Mouse (Mus musculus) adrenal gland (tissue): ENCODE data around the gene 2310007B03Rik.

Source experiments
- intact Hi-C: fragments of 180-260 bp; cut with DNase I; formaldehyde crosslinking; loops from one replicate; pipeline ENCODE4 v1.15.1; 2025

2310007B03Rik gene

DNA sequence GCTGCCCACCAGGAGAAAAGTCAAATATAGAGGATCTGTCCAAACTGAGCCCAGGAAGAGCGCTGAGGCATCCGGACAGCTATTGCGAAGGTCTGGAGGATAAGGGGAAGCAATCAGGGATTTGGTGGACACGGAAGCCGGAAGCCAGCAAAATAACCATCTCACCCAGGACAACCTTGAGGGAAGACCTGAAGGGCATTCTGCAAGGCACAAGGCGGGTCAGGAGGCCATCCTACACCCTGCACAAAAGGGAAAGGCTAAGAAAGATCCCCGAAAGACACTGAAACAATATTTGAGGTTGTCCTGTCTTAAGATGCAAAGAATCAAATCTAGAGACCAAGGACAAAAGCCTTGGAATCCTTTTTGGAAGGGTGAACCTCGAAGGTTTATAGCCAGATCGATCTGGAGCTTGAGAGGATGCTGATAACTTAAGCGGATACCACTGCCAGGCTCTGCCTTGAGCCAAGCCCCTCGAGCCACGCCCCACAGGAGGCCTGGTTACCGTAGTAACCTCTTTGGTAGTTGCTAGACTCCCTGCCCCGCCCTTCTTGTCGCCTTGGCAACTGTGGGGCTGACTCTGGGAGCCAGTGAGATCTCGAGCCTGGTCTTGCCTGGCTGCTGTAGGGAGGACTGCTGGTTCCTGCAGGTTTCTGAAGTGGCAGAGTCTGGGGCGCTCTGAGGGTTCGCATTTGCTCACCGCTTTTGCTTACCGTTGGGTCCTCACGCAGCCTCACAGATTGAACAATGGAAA is 45.9 kb downstream of the 2310007B03Rik start:
- intact Hi-C loops: no loop called here

DNA sequence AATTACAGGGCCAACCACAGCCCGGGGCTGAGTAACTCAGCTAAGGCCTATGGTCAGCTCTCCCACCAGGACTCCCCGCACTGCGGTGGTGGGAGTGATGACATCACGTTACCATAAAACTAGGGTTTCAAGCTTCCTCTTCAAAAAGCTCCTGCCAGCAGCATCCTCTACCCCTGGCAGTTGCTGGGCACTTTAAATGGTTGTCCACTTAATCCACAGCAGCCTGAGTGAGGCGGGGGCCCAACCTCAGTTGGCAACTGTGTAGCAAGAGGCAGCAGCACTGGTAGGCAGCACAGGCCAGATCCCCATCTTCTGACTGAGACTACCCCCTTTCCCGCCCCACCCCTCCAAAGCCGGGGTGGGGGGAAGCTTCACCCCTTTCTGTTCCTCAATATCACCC is 58.0 kb downstream of the 2310007B03Rik start:
- intact Hi-C loops: no loop called here

GRCm38 (mm10) chr1:93101571-93102061 is 59.1 kb downstream of the 2310007B03Rik start, which contains the start of gene Kif1a:
TSS of gene Kif1a (minus strand) at chr1:93101951.
- intact Hi-C loops: no loop called here
